Mouse (Mus musculus): ENCODE measurements around the gene Mpped1.

DNA sequence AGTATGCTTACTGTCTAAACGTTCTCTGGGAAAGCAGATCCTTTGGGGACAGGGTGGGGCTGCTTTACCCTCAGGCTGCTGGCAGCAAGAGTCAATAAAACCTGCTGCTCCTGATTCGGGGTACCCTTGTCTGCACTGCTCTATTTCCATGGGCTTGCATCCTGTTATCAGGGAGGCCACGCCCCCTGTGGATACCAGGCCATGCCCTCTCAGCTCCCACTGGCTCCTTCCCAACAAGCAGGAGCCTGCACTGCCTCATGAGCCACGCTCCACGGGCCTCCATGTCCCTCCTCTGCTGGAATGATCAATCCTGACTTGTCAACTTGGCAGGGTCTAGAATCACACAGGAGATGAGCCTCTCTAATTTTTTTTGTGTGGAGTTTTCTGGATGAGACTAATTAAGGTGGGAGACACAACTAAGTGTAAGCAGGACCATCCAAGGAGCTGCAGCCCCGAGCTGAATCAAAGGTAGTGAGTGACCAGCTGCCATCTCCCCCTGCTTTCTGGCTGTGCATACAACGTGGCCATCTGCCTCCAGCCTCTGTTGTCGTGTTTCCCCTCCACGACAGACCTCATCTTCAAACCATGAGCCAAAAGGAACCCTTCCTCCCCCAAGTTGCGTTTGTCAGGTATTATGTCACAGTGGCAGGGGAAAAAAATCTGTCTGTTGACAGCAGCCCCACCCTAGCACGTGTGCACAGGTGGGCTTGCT is 98.0 kb downstream of the Mpped1 start:
- TF ChIP-seq CTCF (IDR thresholded peaks at IDR 0.05; ENCODE audit: extremely low read depth, insufficient read depth, insufficient read length, insufficient replicate concordance) (no peak), POLR2A (IDR thresholded peaks at IDR 0.05; ENCODE audit: low read depth, low read length) (no peak)

Data from spleen, adult 2 months (tissue).